Mouse (Mus musculus) hindbrain, postnatal 0 days (tissue): ENCODE results near the gene Cacna1f. TPM values are rescaled to one million over a fixed set of nuclear protein-coding genes. Genes with fewer than 3 reads are reported as not detected.

ENCODE experiments used
- ATAC-seq: fragments of 200-750 bp; cut with Nextera tagmentation; 2 replicates; pipeline ENCODE4 v1.8.0; 2017; ENCODE audit warnings: mild to moderate bottlenecking, moderate TSS enrichment, moderate library complexity
- DNase-seq: peaks from one replicate; pipeline ENCODE4 v3.0.0-alpha.2; 2015; ENCODE audit warnings: low spot score
- H3K27ac ChIP-seq: fragments of 300-500 bp; sonication (generic); 2 replicates; pipeline ENCODE4 v1.5.1; 2014; ENCODE audit warnings: mild to moderate bottlenecking
- H3K27me3 ChIP-seq: fragments of 300-500 bp; sonication (generic); 2 replicates; pipeline ENCODE4 v1.6.1; 2014; ENCODE audit warnings: low read length, mixed read lengths; ENCODE audit not compliant: insufficient read depth
- H3K36me3 ChIP-seq: fragments of 300-500 bp; sonication (generic); 2 replicates; pipeline ENCODE4 v1.6.1; 2014; ENCODE audit warnings: low read length, mixed read lengths; ENCODE audit not compliant: insufficient read depth
- H3K4me1 ChIP-seq: fragments of 300-500 bp; sonication (generic); 2 replicates; pipeline ENCODE4 v1.6.1; 2014; ENCODE audit warnings: antibody characterized with exemption, low read length, mixed read lengths; ENCODE audit not compliant: insufficient read depth
- H3K4me2 ChIP-seq: fragments of 300-500 bp; sonication (generic); 2 replicates; pipeline ENCODE4 v1.6.1; 2014; ENCODE audit warnings: low read depth, mild to moderate bottlenecking, low read length, moderate library complexity, mixed read lengths
- H3K4me3 ChIP-seq: fragments of 300-500 bp; sonication (generic); 2 replicates; pipeline ENCODE4 v1.5.1; 2014; ENCODE audit warnings: low read length
- H3K9ac ChIP-seq: fragments of 300-500 bp; sonication (generic); replicated peaks from 2 replicates; pipeline ENCODE4 v1.6.1; 2014; ENCODE audit warnings: mild to moderate bottlenecking, low read length, moderate library complexity, mixed read lengths
- H3K9me3 ChIP-seq: fragments of 300-500 bp; sonication (generic); 2 replicates; pipeline ENCODE4 v1.6.1; 2016; ENCODE audit warnings: low read length, mixed read lengths
- CTCF ChIP-seq: IDR thresholded peaks from 2 replicates; pipeline ENCODE4 v1.5.1; 2016; ENCODE audit warnings: antibody characterized with exemption, control low read depth, low read depth
- WGBS: fragments of 180-500 bp; shearing (Covaris S2); extraction: QIAGEN DNeasy Blood & Tissue Kit; methylation state at CpG from one replicate; pipeline ENCODE4 v1.1.7; 2014; 5-methylcytosine and 5-hydroxymethylcytosine counted together
- polyA plus RNA-seq: library from polyadenylated mRNA; unstranded; fragments of >200 nt; fragmentation: Nextera tagmentation; extraction: Ambion mirVana; gene quantifications from 2 replicates; pipeline ENCODE4 v1.2.1, GENCODE M21; 2015
- total RNA-seq: library from RNA; depleted of rRNA; stranded (reverse); fragments of >200 nt; gene quantifications from 2 replicates; pipeline ENCODE4 v1.2.3, GENCODE M21; 2014

The Cacna1f gene
- total and polyA plus RNA-seq, 2 experiments from 2014 or later, result 0.10 to 0.11 TPM

DNA sequence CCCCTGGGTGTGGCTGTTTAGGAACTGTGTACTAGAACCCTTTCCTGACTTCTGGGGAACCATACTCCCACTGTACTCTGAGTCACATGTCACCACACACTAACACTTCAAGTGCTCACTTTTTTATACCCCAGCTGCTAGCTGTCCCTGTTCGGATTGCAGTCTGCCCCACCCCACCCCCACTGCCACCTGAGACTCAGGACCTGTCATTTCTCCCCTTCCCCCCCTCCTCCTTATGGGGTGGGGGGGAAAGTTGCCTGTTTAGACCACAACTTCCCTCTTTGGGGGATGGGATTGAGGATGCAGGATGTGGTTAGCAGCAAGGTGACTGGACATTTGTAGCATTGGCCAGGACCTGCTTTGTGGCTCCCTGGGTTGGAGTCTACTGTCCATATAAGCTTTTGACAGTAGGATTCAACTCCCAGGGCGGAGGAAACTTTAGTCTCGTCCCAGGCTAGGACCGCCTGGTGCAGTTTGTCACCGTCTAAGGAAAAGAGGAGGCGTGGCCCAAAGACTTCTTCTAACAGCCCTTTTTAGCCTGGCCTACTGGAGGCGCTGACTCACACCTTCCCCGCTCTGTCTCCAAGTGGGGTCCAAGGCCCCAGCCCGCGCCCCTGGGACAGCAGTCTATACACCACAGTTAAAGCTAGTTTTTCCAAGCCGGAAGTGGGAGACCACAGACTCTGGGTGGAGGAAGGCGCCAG is 66.8 kb downstream of the Cacna1f start:
- H3K9me3 ChIP-seq, result no peaks in the 10 kb centered on the region
- TF ChIP-seq CTCF, result no peak
- H3K9ac ChIP-seq, result no peak overlapping the region
- H3K27me3 ChIP-seq, result no peaks in the 10 kb centered on the region
- H3K4me2 ChIP-seq, result peak overlapping the region; percentile 46
- DNase-seq (no peak), ATAC-seq (no peak)
- no peak overlapping the region for H3K4me3 ChIP-seq
- WGBS, result 48% methylated on average over 12 of the region's 12 CpGs
- no peaks in the 10 kb centered on the region for H3K36me3 ChIP-seq
- H3K27ac ChIP-seq, result no peak overlapping the region
- no peaks in the 10 kb centered on the region for H3K4me1 ChIP-seq

DNA sequence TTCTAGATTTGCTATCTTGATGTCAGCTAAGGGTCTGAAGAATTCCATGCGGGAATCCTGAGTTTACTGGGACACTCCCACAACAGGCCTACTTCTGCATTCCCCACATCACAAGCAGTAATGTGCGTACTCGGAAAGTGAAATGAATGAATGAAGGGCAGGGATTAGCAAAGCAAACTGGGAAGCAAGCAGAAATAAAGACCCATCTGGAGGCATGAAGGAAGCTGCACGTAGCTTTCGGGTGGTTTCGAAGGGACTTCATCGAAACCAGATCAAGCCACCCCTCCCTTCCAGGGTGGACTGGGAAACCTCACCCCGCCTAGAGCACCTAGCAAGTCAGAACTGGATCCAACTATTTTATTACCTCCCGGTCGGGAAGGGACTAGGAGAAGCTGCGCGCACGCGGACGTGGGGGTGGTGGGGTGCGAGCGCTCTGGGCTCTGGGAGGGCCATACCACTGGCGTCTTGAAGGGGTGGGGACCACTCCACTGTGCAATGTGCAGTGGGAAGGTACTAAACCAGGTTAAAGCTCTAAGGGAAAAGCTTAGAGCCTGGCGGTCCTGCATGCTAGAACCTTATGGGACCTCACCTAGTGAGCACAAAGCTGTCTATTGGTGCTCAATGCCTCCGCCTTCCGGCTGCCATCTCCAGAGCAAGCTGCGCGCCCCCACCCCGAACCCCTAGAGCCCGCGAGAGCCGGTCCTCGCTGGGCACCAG is 67.6 kb downstream of the Cacna1f start:
- Histone ChIP-seq H3K4me1 (no peaks in the 10 kb centered on the region), H3K27me3 (no peaks in the 10 kb centered on the region), H3K9me3 (no peaks in the 10 kb centered on the region), H3K9ac (peak overlapping the region; percentile 24; the same call in 1 of the 2 replicates), H3K4me2 (peak overlapping the region; percentile 46), H3K27ac (no peak overlapping the region), H3K36me3 (no peaks in the 10 kb centered on the region), H3K4me3 (peak overlapping the region; percentile 18)
- 36% methylated on average over 28 of the region's 28 CpGs for WGBS
- ATAC-seq (peak; percentile 49), DNase-seq (no peak)
- TF ChIP-seq CTCF, result no peak

- 37% methylated on average over 10 of the region's 10 CpGs for WGBS
- no peaks in the 10 kb centered on the region for H3K4me1 ChIP-seq
- no peak for TF ChIP-seq CTCF
- DNase-seq (no peak), ATAC-seq (peak; percentile 39)
- no peaks in the 10 kb centered on the region for H3K9me3 ChIP-seq
- H3K4me3 ChIP-seq, result peak overlapping the region; percentile 18
- H3K4me2 ChIP-seq, result peak overlapping the region; percentile 46
- H3K9ac ChIP-seq, result peak overlapping the region; percentile 24; the same call in 1 of the 2 replicates
- H3K27me3 ChIP-seq, result no peaks in the 10 kb centered on the region
- H3K36me3 ChIP-seq, result no peaks in the 10 kb centered on the region
- H3K27ac ChIP-seq, result no peak overlapping the region
Measured at GRCm38 (mm10) chrX:7675001-7675380, 68.1 kb downstream of the Cacna1f start.

- WGBS, result 48% methylated on average over 3 of the region's 3 CpGs
Measured at GRCm38 (mm10) chrX:7678986-7679385, 72.1 kb downstream of the Cacna1f start.

GRCm38 (mm10) chrX:7679405-7680056 is 72.6 kb downstream of the Cacna1f start:
- Histone ChIP-seq H3K4me3 (peak overlapping the region; percentile 19), H3K4me1 (no peaks in the 10 kb centered on the region), H3K27me3 (no peaks in the 10 kb centered on the region), H3K4me2 (peak overlapping the region; percentile 52), H3K36me3 (no peaks in the 10 kb centered on the region), H3K27ac (no peak overlapping the region), H3K9ac (no peak overlapping the region), H3K9me3 (no peaks in the 10 kb centered on the region)
- DNase-seq (peak; percentile 92), ATAC-seq (peak; percentile 92)
- WGBS, result 21% methylated on average over 27 of the region's 27 CpGs
- peak; percentile 82 for TF ChIP-seq CTCF

More at GRCm38 (mm10) chrX:7678986-7679385, 72.1 kb downstream of the Cacna1f start:
- Histone ChIP-seq H3K9me3 (no peaks in the 10 kb centered on the region), H3K9ac (no peak overlapping the region), H3K36me3 (no peaks in the 10 kb centered on the region), H3K27me3 (no peaks in the 10 kb centered on the region), H3K4me1 (no peaks in the 10 kb centered on the region), H3K4me3 (no peak overlapping the region), H3K4me2 (no peak overlapping the region), H3K27ac (no peak overlapping the region)
- ATAC-seq (no peak), DNase-seq (no peak)
- TF ChIP-seq CTCF, result peak; percentile 13; the same call in 1 of the 2 replicates

DNA sequence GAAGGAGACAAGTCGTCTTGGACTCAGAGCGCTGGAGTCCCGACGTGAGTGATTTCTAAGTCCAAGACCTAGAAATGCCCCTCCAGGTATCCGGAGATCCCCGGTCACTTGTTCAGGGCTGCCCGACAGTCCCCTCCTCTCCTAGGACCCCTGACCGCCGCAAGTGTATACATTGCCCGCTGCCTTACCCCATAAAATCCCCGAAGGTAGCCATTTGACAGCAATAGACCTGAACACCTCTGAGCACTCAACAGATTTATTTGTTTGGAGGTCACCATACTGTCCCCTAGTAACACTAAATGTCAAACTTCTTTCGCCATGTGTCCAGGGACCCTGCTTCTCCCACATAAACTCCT is 73.2 kb downstream of the Cacna1f start:
- Histone ChIP-seq H3K9ac (no peak overlapping the region), H3K27ac (no peak overlapping the region), H3K4me3 (peak overlapping the region; percentile 19), H3K4me2 (peak overlapping the region; percentile 52), H3K27me3 (no peaks in the 10 kb centered on the region), H3K4me1 (no peaks in the 10 kb centered on the region), H3K36me3 (no peaks in the 10 kb centered on the region), H3K9me3 (no peaks in the 10 kb centered on the region)
- TF ChIP-seq CTCF, result no peak
- 38% methylated on average over 12 of the region's 12 CpGs for WGBS
- DNase-seq (no peak), ATAC-seq (no peak)
